Mouse (Mus musculus): ENCODE results near the gene Zfp992.
"Not testable (repeated sequence)": the region's sequence is repeated elsewhere in the genome, so short reads cannot be mapped to it uniquely, and the experiment has no call there.

GRCm38 (mm10) chr4:146444345-146444744 lies 4.5 kb upstream of the Zfp992 start:
- TF ChIP-seq CTCF, EP300 (IDR thresholded peaks at IDR 0.05; ENCODE audit: low read depth): not testable (repeated sequence)
